Mouse (Mus musculus): ENCODE measurements around the gene Kif5a.
"Not testable (repeated sequence)": the region's sequence is repeated elsewhere in the genome, so short reads cannot be mapped to it uniquely, and the experiment has no call there.

Kif5a gene

GRCm38 (mm10) chr10:127211414-127211854, 51.7 kb downstream of the Kif5a start, which contains the start of gene Pip4k2c:
Gene Pip4k2c (minus strand): TSS chr10:127211585.
- DNase-seq = peak; percentile 97

- DNase-seq = peak; percentile 71
Observed at GRCm38 (mm10) chr10:127210961-127211405, 52.2 kb downstream of the Kif5a start.

- DNase-seq = no peak
Observed at GRCm38 (mm10) chr10:127209928-127210570, 53.1 kb downstream of the Kif5a start.

- DNase-seq = no peak
Observed at GRCm38 (mm10) chr10:127208921-127209320, 54.2 kb downstream of the Kif5a start.

- peak; percentile 87 for DNase-seq
Observed at GRCm38 (mm10) chr10:127205373-127205772, 57.8 kb downstream of the Kif5a start.

- peak; percentile 73 for DNase-seq
Observed at GRCm38 (mm10) chr10:127204589-127204988, 58.6 kb downstream of the Kif5a start.

- peak; percentile 76 for DNase-seq
Observed at GRCm38 (mm10) chr10:127203106-127203505, 60.0 kb downstream of the Kif5a start.

GRCm38 (mm10) chr10:127200279-127200678, 62.9 kb downstream of the Kif5a start:
- DNase-seq = no peak

GRCm38 (mm10) chr10:127199474-127199873, 63.7 kb downstream of the Kif5a start:
- no peak for DNase-seq

- no peak for DNase-seq
Observed at GRCm38 (mm10) chr10:127199068-127199467, 64.1 kb downstream of the Kif5a start.

GRCm38 (mm10) chr10:127198492-127198891, 64.7 kb downstream of the Kif5a start:
- no peak for DNase-seq

- DNase-seq = no peak
Observed at GRCm38 (mm10) chr10:127197505-127198110, 65.5 kb downstream of the Kif5a start.

- no peak for DNase-seq
Observed at GRCm38 (mm10) chr10:127197104-127197503, 66.0 kb downstream of the Kif5a start.

- DNase-seq = peak; percentile 42
Observed at GRCm38 (mm10) chr10:127196392-127196791, 66.8 kb downstream of the Kif5a start.

GRCm38 (mm10) chr10:127195328-127196129, 67.6 kb downstream of the Kif5a start, which contains the start of gene Dtx3:
Gene Dtx3 (minus strand): TSS chr10:127195728.
- DNase-seq = peak; percentile 67

GRCm38 (mm10) chr10:127194428-127195327, 68.5 kb downstream of the Kif5a start:
- peak; percentile 81 for DNase-seq

GRCm38 (mm10) chr10:127193011-127193410, 70.1 kb downstream of the Kif5a start:
- DNase-seq = no peak

GRCm38 (mm10) chr10:127192057-127192328, 71.2 kb downstream of the Kif5a start:
- not testable (repeated sequence) for DNase-seq

- DNase-seq = no peak
Observed at GRCm38 (mm10) chr10:127191191-127192056, 71.7 kb downstream of the Kif5a start.

GRCm38 (mm10) chr10:127190398-127191190, 72.6 kb downstream of the Kif5a start:
- peak; percentile 49 for DNase-seq
